Mouse (Mus musculus): ENCODE results near the gene Vmn1r95. TPM values are rescaled to one million over a fixed set of nuclear protein-coding genes. Genes with fewer than 3 reads are reported as not detected.
"Not testable (repeated sequence)": the region's sequence is repeated elsewhere in the genome, so short reads cannot be mapped to it uniquely, and the experiment has no call there.

The Vmn1r95 gene
- polyA plus RNA-seq (2016; fragmentation: Nextera tagmentation; extraction: Ambion mirVana): not detected in 2 replicates

GRCm38 (mm10) chr7:20193410-20193809 is at the start of gene Vmn1r95:
Vmn1r95 (plus strand) TSS chr7:20193710.
- no CpG with 5 or more reads among the region's 3 CpGs for WGBS (ENCODE audit: insufficient replicate concordance)
- H3K4me3 ChIP-seq, H3K27ac ChIP-seq: not testable (repeated sequence)

GRCm38 (mm10) chr7:20168277-20168676 is 25.2 kb upstream of the Vmn1r95 start, which contains the start of gene Vmn1r94:
Vmn1r94 (minus strand) TSS chr7:20168377.
- H3K4me2 ChIP-seq; H3K36me3 ChIP-seq; H3K9ac ChIP-seq; H3K4me1 ChIP-seq; H3K27me3 ChIP-seq (replicated peaks); ATAC-seq; H3K4me3 ChIP-seq; H3K27ac ChIP-seq; H3K9me3 ChIP-seq (replicated peaks): not testable (repeated sequence)
- no CpG with 5 or more reads among the region's 3 CpGs for WGBS (ENCODE audit: insufficient replicate concordance)

More at GRCm38 (mm10) chr7:20193410-20193809, at the start of gene Vmn1r95:
- H3K36me3 ChIP-seq; ATAC-seq; H3K4me1 ChIP-seq; H3K4me2 ChIP-seq; H3K9me3 ChIP-seq (replicated peaks); H3K9ac ChIP-seq; H3K27me3 ChIP-seq (replicated peaks): not testable (repeated sequence)

DNA sequence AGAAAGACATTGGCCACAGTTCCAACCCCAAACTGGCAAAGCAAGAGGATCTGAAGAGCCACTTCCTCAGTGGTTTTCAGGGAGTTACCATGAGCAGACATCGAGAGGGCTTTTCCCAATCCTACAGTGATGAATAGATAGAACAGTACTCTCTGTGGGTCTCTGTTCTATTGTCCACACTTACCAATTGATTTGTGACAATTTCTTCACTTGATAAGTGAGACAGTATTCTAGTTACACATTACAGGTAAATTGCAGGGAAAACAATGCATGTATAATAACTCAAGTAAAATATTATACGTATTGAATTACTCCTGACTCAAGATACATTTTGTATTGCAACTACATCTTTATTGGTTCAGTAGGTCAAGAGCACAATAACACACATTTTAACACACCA is 12.0 kb downstream of the Vmn1r95 start, which contains the start of gene Gm6164:
Gm6164 (minus strand) TSS at position 101 of the 400 bp plus-strand sequence.
- not testable (repeated sequence) for H3K4me2 ChIP-seq; H3K9me3 ChIP-seq (replicated peaks); H3K4me3 ChIP-seq; H3K36me3 ChIP-seq; H3K9ac ChIP-seq; ATAC-seq; H3K27me3 ChIP-seq (replicated peaks); H3K27ac ChIP-seq; H3K4me1 ChIP-seq
- no CpG with 5 or more reads among the region's 2 CpGs for WGBS (ENCODE audit: insufficient replicate concordance)

DNA sequence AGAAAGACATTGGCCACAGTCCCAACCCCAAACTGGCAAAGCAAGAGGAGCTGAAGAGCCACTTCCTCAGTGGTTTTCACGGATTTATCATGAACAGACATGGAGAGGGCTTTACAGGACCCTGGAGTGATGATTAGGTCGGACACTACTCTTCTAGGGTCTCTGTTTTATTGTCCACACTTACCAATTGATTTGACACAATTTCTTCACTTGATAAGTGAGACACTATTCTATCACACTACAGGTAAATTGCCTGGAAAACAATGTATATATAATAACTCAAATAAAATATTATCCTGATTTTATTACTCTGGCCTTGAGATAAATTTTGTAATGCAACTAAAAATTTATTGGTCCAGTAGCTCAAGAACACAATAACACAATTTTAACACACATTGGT is 40.2 kb downstream of the Vmn1r95 start, which contains the start of gene Gm4498:
Gm4498 (minus strand) TSS at position 101 of the 400 bp plus-strand sequence.
- not testable (repeated sequence) for H3K4me2 ChIP-seq; H3K36me3 ChIP-seq; H3K4me3 ChIP-seq; H3K27ac ChIP-seq; H3K9ac ChIP-seq; H3K4me1 ChIP-seq; H3K9me3 ChIP-seq (replicated peaks); ATAC-seq; H3K27me3 ChIP-seq (replicated peaks)
- WGBS (ENCODE audit: insufficient replicate concordance): no CpG with 5 or more reads among the region's 2 CpGs

Other genes starting within 250 kb of the Vmn1r95 start
- 0.26 and 0.30 TPM in 2 replicates for gene Igsf23, start 243.0 kb upstream of the Vmn1r95 start, polyA plus RNA-seq (2016; fragmentation: Nextera tagmentation; extraction: Ambion mirVana)
- gene Ceacam20, start 228.3 kb upstream of the Vmn1r95 start, polyA plus RNA-seq (2016; fragmentation: Nextera tagmentation; extraction: Ambion mirVana): not detected in 2 replicates
- not detected in 2 replicates for gene Nlrp9b, start 202.2 kb upstream of the Vmn1r95 start, polyA plus RNA-seq (2016; fragmentation: Nextera tagmentation; extraction: Ambion mirVana)
- not detected in 2 replicates for gene Vmn1r91, start 94.0 kb upstream of the Vmn1r95 start, polyA plus RNA-seq (2016; fragmentation: Nextera tagmentation; extraction: Ambion mirVana)
- gene Gm16442, start 71.1 kb upstream of the Vmn1r95 start, polyA plus RNA-seq (2016; fragmentation: Nextera tagmentation; extraction: Ambion mirVana): not detected in 2 replicates
- gene Vmn1r93, start 54.6 kb upstream of the Vmn1r95 start, polyA plus RNA-seq (2016; fragmentation: Nextera tagmentation; extraction: Ambion mirVana): not detected in 2 replicates
- gene Vmn1r94, start 25.3 kb upstream of the Vmn1r95 start, polyA plus RNA-seq (2016; fragmentation: Nextera tagmentation; extraction: Ambion mirVana): not detected in 2 replicates
- not detected in 2 replicates for gene Gm6164, start 11.9 kb downstream of the Vmn1r95 start, polyA plus RNA-seq (2016; fragmentation: Nextera tagmentation; extraction: Ambion mirVana)
- not detected in 2 replicates for gene Gm4498, start 40.1 kb downstream of the Vmn1r95 start, polyA plus RNA-seq (2016; fragmentation: Nextera tagmentation; extraction: Ambion mirVana)
- not detected in 2 replicates for gene Gm5890, start 69.1 kb downstream of the Vmn1r95 start, polyA plus RNA-seq (2016; fragmentation: Nextera tagmentation; extraction: Ambion mirVana)
- not detected in 2 replicates for gene Gm4133, start 140.4 kb downstream of the Vmn1r95 start, polyA plus RNA-seq (2016; fragmentation: Nextera tagmentation; extraction: Ambion mirVana)
- not detected in 2 replicates for gene Gm5728, start 181.7 kb downstream of the Vmn1r95 start, polyA plus RNA-seq (2016; fragmentation: Nextera tagmentation; extraction: Ambion mirVana)
- not detected in 2 replicates for gene Vmn1r100, start 224.2 kb downstream of the Vmn1r95 start, polyA plus RNA-seq (2016; fragmentation: Nextera tagmentation; extraction: Ambion mirVana)
- gene Vmn1r101, start 248.9 kb downstream of the Vmn1r95 start, polyA plus RNA-seq (2016; fragmentation: Nextera tagmentation; extraction: Ambion mirVana): not detected in 2 replicates